Mouse (Mus musculus): ENCODE measurements at regions not wholly inside any gene's neighbourhood (a gene's known extent, or its start where the extent isn't known, plus 50 kb on each side); places are given as distances from the start of the nearest gene placed in this dataset.

GRCm38 (mm10) chrX:4136135-4136534 lies 60.2 kb upstream of the Btbd35f28 start:
- peak; percentile 85 to 87; a peak in 3 of 4 replicates for ATAC-seq (replicated peaks in 1 of 2; ENCODE audit: insufficient read depth in 1 of 2, low FRiP score in 2 of 2, low TSS enrichment in 1 of 2, low read depth in 1 of 2, poor library complexity in 2 of 2, severe bottlenecking in 2 of 2)
